Mouse (Mus musculus) embryonic facial prominence, embryonic 15.5 days (tissue): Measurements from ENCODE around the gene Krtap3-3. TPM values are rescaled to one million over a fixed set of nuclear protein-coding genes. Genes with fewer than 3 reads are reported as not detected.

ENCODE experiments used
- ATAC-seq: fragments of 200-750 bp; cut with Nextera tagmentation; 2 replicates; pipeline ENCODE4 v1.8.0; 2017; ENCODE audit warnings: low read depth, moderate TSS enrichment; ENCODE audit not compliant: insufficient number of reproducible peaks, low FRiP score, low TSS enrichment
- H3K27ac ChIP-seq: fragments of 300-500 bp; sonication (generic); replicated peaks from 2 replicates; pipeline ENCODE4 v1.5.1; 2015; ENCODE audit warnings: mild to moderate bottlenecking, inconsistent platforms
- H3K27me3 ChIP-seq: fragments of 300-500 bp; sonication (generic); 2 replicates; pipeline ENCODE4 v1.6.1; 2015; ENCODE audit warnings: inconsistent platforms
- H3K36me3 ChIP-seq: fragments of 300-500 bp; sonication (generic); 2 replicates; pipeline ENCODE4 v1.6.1; 2015; ENCODE audit warnings: mild to moderate bottlenecking, inconsistent platforms
- H3K4me1 ChIP-seq: fragments of 300-500 bp; sonication (generic); 2 replicates; pipeline ENCODE4 v1.6.1; 2015; ENCODE audit warnings: inconsistent platforms
- H3K4me2 ChIP-seq: fragments of 300-500 bp; sonication (generic); replicated peaks from 2 replicates; pipeline ENCODE4 v1.6.1; 2015; ENCODE audit warnings: mild to moderate bottlenecking, inconsistent platforms
- H3K4me3 ChIP-seq: fragments of 300-500 bp; sonication (generic); replicated peaks from 2 replicates; pipeline ENCODE4 v1.5.1; 2015; ENCODE audit warnings: mild to moderate bottlenecking, inconsistent platforms
- H3K9ac ChIP-seq: fragments of 300-500 bp; sonication (generic); 2 replicates; pipeline ENCODE4 v1.6.1; 2015; ENCODE audit warnings: inconsistent platforms
- H3K9me3 ChIP-seq: fragments of 300-500 bp; sonication (generic); replicated peaks from 2 replicates; pipeline ENCODE4 v1.6.1; 2016; ENCODE audit warnings: inconsistent platforms
- WGBS: fragments of 180-500 bp; shearing (Covaris S2); methylation state at CpG from one replicate; pipeline ENCODE4 v1.1.7; 2015; 5-methylcytosine and 5-hydroxymethylcytosine counted together
- polyA plus RNA-seq: library from polyadenylated mRNA; unstranded; fragments of >200 nt; fragmentation: Nextera tagmentation; extraction: Ambion mirVana; gene quantifications from 2 replicates; pipeline ENCODE4 v1.2.1, GENCODE M21; 2015

Gene Krtap3-3
- polyA plus RNA-seq, 1 experiment from 2014 or later = 9.5 TPM

DNA sequence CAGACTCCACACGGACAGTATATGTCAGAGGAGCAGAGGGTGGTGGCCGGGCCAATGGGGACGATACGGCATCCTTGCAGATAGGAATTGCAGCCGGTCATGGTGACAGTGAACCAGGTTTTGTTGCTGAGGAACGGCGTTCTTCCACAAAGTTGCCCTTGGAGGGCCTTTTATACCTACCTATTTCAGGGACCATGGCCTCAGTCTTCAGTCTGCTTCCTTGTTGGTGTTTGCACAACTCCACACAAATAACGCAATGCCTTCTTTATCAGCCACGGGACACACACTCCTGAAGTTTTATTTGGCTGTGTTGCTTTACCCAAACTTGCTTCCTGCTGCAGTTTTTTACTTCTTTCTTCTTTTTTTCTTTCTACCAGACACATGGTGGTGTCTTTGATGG, 8.7 kb upstream of the Krtap3-3 start, which contains the start of gene Gm11939:
TSS of gene Gm11939 (minus strand) at position 101 of the 400 bp plus-strand sequence.
- Histone ChIP-seq H3K4me2 (no peak within 1 kb of the TSS), H3K4me3 (no peak within 1 kb of the TSS), H3K36me3 (no peaks in the 10 kb centered on the region), H3K4me1 (no peaks in the 10 kb centered on the region), H3K27me3 (no peaks in the 10 kb centered on the region), H3K9me3 (no peaks in the 10 kb centered on the region), H3K27ac (no peak within 1 kb of the TSS), H3K9ac (no peak within 1 kb of the TSS)
- ATAC-seq = no peak
- WGBS = 86% methylated on average over 9 of the region's 9 CpGs

DNA sequence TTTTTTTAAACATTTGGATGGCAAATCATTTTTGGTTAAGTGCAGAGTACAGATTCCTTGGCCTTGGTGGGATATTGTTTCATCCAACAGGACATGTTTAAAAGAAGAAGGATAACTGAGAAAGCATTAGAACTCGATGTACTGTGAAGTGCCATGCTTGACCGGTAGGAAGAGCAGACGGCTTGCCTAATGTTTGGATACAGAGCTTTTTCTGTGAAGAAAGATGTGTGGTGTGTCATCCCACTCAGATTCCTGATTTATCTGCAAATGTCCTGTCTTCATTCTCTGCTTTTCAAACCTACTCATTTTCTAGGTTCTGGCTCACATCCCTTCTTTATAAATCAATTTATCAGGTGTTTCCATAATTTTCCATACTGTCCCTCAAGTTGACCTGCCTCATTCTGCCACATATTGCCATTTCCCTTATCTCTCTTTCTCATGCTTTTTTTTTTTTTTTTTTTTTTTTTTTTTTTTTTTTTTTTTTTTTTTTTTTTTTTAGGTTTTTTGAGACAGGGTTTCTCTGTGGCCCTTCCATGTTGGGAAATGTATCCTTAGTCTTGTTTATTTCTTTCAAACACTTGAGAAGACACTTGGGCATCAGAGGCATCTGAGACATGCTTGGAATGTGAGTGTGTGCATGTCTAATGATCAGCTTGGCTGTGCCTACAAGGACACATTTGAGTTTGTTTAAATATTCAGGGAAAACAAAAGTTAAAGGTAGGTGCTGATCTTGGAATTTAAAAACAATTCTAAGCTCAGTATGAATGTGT, 7.5 kb upstream of the Krtap3-3 start:
- no peak for ATAC-seq
- no peak overlapping the region for H3K4me3 ChIP-seq
- WGBS = 76% methylated on average over 3 of the region's 3 CpGs

DNA sequence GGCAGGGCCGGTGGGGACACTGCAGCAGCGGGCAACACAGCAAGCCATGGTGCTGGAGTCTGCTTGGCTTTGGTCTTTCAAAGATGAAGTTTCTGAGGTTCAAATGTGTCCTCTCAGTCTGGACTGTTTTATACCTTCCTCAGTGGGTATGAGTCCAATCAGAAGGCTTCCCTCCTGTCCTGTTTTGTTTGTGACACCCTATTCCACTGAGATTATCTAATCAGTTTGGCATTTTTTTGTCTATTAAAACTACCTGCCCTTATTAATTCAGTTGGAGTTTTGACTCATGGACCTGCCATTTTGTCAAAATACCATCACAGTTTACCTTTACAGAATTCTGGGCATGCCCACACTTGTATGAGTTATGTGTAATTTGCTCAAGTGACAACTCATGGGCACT, 6.1 kb upstream of the Krtap3-3 start, which contains the start of gene Krtap3-2:
TSS of gene Krtap3-2 (minus strand) at position 101 of the 400 bp plus-strand sequence.
- Histone ChIP-seq H3K9me3 (no peaks in the 10 kb centered on the region), H3K4me1 (no peaks in the 10 kb centered on the region), H3K4me2 (no peak within 1 kb of the TSS), H3K27me3 (no peaks in the 10 kb centered on the region), H3K27ac (no peak within 1 kb of the TSS), H3K36me3 (no peaks in the 10 kb centered on the region), H3K9ac (no peak within 1 kb of the TSS), H3K4me3 (no peak within 1 kb of the TSS)
- ATAC-seq = no peak
- WGBS = 79% methylated on average over 2 of the region's 2 CpGs

More for the DNA sequence above, 7.5 kb upstream of the Krtap3-3 start:
- H3K9ac ChIP-seq = no peak overlapping the region
- H3K27me3 ChIP-seq = no peaks in the 10 kb centered on the region
- no peaks in the 10 kb centered on the region for H3K36me3 ChIP-seq
- H3K9me3 ChIP-seq = no peaks in the 10 kb centered on the region
- H3K27ac ChIP-seq = no peak overlapping the region
- no peak overlapping the region for H3K4me2 ChIP-seq
- H3K4me1 ChIP-seq = no peaks in the 10 kb centered on the region

DNA sequence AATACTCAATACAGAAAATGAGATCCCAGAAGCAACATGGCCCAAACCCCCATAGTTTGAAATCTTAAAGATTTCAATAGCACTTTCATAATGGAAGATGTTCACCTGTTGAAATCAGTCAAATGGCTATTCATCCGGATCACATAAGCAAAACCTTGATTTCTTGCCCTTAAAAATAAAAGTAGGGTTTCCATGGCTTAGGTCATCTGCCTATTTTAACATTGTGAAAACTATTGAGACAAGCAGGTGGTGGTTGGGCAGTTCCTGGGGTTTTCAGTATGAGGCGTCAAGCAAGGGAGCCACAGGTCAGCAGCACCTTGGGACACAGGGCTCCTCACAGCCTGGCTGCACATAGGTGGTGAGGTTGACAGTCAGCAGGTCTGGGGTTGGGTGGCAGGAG, 5.5 kb upstream of the Krtap3-3 start:
- Histone ChIP-seq H3K4me2 (no peak overlapping the region), H3K27me3 (no peaks in the 10 kb centered on the region), H3K4me1 (no peaks in the 10 kb centered on the region), H3K4me3 (no peak overlapping the region), H3K27ac (no peak overlapping the region), H3K9me3 (no peaks in the 10 kb centered on the region), H3K9ac (no peak overlapping the region), H3K36me3 (no peaks in the 10 kb centered on the region)
- no peak for ATAC-seq
- WGBS = 87% methylated on average over 2 of the region's 2 CpGs

DNA sequence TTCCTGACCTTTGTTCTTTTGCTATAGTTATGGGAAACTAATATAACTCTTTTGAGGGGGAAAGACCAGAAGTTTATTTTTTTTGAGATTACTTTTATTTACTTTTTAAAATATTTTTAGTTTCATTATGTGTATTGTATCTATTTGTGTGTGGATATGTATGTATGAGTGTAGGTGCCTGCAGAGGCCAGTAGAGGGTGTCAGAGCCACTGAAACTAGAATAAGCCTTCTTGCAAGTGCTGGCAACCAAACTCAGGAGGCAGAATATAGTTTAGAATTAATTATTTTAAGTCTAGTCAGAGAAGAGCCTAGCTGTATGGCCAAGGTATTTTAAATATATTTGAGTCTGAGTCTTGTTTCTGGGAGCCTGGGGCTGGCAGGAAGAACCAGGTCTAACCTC, 2.8 kb downstream of the Krtap3-3 start:
- Histone ChIP-seq H3K27me3 (no peaks in the 10 kb centered on the region), H3K4me1 (no peaks in the 10 kb centered on the region), H3K27ac (no peak overlapping the region), H3K9me3 (no peaks in the 10 kb centered on the region), H3K4me3 (no peak overlapping the region), H3K4me2 (no peak overlapping the region), H3K36me3 (no peaks in the 10 kb centered on the region), H3K9ac (no peak overlapping the region)
- no peak for ATAC-seq

DNA sequence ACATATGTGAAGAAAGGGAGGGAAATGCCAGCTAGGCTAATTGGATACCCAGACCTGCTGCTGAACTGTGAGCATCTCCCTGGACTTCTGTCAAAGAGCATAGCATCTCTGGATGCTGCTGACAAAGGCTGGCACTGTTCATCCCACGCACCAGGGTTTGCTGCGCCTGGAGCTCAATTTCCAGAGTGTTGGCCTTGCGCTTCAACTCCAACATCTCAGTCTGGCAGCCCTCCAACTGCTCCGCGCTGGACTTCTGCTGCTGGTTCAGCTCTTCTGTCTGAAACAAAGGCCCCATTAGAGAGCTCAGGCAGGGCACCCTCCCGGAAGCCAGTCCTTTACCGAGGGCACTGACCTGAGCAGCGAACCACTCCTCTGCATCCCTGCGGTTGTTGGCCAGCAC, 10.9 kb downstream of the Krtap3-3 start:
- ATAC-seq = no peak
- no peaks in the 10 kb centered on the region for H3K36me3 ChIP-seq
- no peaks in the 10 kb centered on the region for H3K9me3 ChIP-seq
- no peaks in the 10 kb centered on the region for H3K4me1 ChIP-seq
- H3K4me2 ChIP-seq = no peak overlapping the region
- no peak overlapping the region for H3K4me3 ChIP-seq
- no peak overlapping the region for H3K27ac ChIP-seq
- H3K9ac ChIP-seq = no peak overlapping the region
- 47% methylated on average over 9 of the region's 9 CpGs for WGBS
- H3K27me3 ChIP-seq = no peaks in the 10 kb centered on the region

DNA sequence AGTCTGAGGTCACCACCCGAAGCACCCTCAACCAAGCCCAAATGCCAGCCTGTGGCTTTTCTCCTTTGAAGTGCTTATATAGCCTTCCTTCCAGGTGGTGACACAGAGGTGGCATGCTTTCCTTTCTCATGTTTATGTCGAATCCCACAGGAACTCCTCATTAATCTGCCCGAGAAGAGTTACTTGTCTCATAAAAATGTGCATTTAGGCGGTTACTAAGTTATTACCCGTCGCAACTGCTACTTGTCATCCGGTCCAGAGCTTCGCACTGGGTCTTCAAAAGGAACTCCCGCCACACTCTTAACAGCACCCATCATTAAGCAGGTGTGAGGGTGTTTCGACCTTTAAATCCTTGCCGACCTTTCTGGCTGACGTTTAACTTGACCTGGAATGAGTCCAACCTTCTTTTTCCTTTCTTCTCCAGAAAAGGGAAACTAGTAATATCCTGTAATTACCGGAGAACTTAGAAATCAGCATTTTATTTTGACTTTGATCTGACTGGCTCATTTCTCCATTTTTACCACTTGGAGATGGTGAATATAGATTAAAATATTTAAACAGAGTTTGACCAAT, 29.3 kb downstream of the Krtap3-3 start, which contains the start of gene Krt39:
TSS of gene Krt39 (minus strand) at position 51 of the 573 bp plus-strand sequence.
- H3K27me3 ChIP-seq = no peaks in the 10 kb centered on the region
- WGBS = 80% methylated on average over 13 of the region's 13 CpGs
- H3K4me1 ChIP-seq = no peaks in the 10 kb centered on the region
- no peak within 1 kb of the TSS for H3K4me2 ChIP-seq
- no peak within 1 kb of the TSS for H3K4me3 ChIP-seq
- ATAC-seq = no peak
- H3K9me3 ChIP-seq = no peaks in the 10 kb centered on the region
- H3K27ac ChIP-seq = no peak within 1 kb of the TSS
- no peak within 1 kb of the TSS for H3K9ac ChIP-seq
- no peaks in the 10 kb centered on the region for H3K36me3 ChIP-seq

DNA sequence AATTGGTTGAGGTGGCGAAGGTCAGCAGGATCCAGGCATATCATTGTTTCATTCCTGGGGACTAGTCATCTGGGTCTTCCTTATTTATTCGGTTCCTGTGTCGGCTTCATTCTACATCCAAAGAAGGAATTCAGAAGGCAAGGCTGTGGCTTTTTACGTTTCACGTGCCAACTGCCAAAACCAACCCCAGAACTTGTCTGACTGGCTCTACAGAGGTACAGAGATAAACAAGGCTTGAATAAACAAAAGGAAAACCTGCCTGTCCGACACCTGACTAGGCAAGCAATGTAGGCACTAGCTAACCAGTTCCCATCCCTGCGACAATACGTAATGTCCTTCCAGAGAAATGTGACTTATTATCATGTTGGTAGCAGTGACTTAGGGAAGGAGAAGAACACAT, 36.6 kb downstream of the Krtap3-3 start:
- Histone ChIP-seq H3K9me3 (no peaks in the 10 kb centered on the region), H3K27ac (no peak overlapping the region), H3K9ac (no peak overlapping the region), H3K4me2 (no peak overlapping the region), H3K4me3 (no peak overlapping the region), H3K36me3 (no peaks in the 10 kb centered on the region), H3K4me1 (no peaks in the 10 kb centered on the region), H3K27me3 (no peaks in the 10 kb centered on the region)
- 75% methylated on average over 8 of the region's 8 CpGs for WGBS
- ATAC-seq = no peak

Other genes starting within 250 kb of the Krtap3-3 start
- 26.1 and 71.3 TPM in 2 replicates for gene Krt25, start 227.9 kb downstream of the Krtap3-3 start, polyA plus RNA-seq
- gene Krt26, start 212.9 kb downstream of the Krtap3-3 start, polyA plus RNA-seq = 1.6 and 1.7 TPM in 2 replicates
- 44.9 and 72.2 TPM in 2 replicates for gene Krt27, start 199.8 kb downstream of the Krtap3-3 start, polyA plus RNA-seq
- gene Krt28, start 176.0 kb downstream of the Krtap3-3 start, polyA plus RNA-seq = 19.5 and 36.8 TPM in 2 replicates
- 506 and 568 TPM in 2 replicates for gene Krt10, start 161.5 kb downstream of the Krtap3-3 start, polyA plus RNA-seq
- 0.24 and 0.88 TPM in 2 replicates for gene Krt12, start 128.6 kb downstream of the Krtap3-3 start, polyA plus RNA-seq
- gene Krt20, start 112.7 kb downstream of the Krtap3-3 start, polyA plus RNA-seq = 0.55 and 0.58 TPM in 2 replicates
- gene Krt23, start 57.7 kb downstream of the Krtap3-3 start, polyA plus RNA-seq = 37.0 and 46.2 TPM in 2 replicates
- 0.16 and 0.35 TPM in 2 replicates for gene Krt39, start 29.5 kb downstream of the Krtap3-3 start, polyA plus RNA-seq
- 0.81 and 1.5 TPM in 2 replicates for gene Krt40, start 7.7 kb downstream of the Krtap3-3 start, polyA plus RNA-seq
- 2.8 and 2.9 TPM in 2 replicates for gene Krtap3-2, start 6.0 kb upstream of the Krtap3-3 start, polyA plus RNA-seq
- gene Gm11939, start 8.6 kb upstream of the Krtap3-3 start, polyA plus RNA-seq = 1.2 TPM in 1 of 2 replicates, not detected in the other
- gene Krtap3-1, start 15.8 kb upstream of the Krtap3-3 start, polyA plus RNA-seq = 5.7 and 13.1 TPM in 2 replicates
- 3.7 and 5.9 TPM in 2 replicates for gene Krtap1-5, start 30.2 kb upstream of the Krtap3-3 start, polyA plus RNA-seq
- 2.0 and 2.2 TPM in 2 replicates for gene Krtap1-4, start 32.8 kb upstream of the Krtap3-3 start, polyA plus RNA-seq
- gene Krtap1-3, start 40.5 kb upstream of the Krtap3-3 start, polyA plus RNA-seq = 1.5 and 2.0 TPM in 2 replicates
- gene Krtap9-3, start 47.2 kb upstream of the Krtap3-3 start, polyA plus RNA-seq = 2.8 and 5.7 TPM in 2 replicates
- gene Gm11938, start 52.4 kb upstream of the Krtap3-3 start, polyA plus RNA-seq = 4.5 and 7.3 TPM in 2 replicates
- gene Gm11937, start 59.3 kb upstream of the Krtap3-3 start, polyA plus RNA-seq = 4.7 and 7.0 TPM in 2 replicates
- 2.0 and 4.2 TPM in 2 replicates for gene Krtap2-4, start 64.0 kb upstream of the Krtap3-3 start, polyA plus RNA-seq
- gene Gm11562, start 69.6 kb upstream of the Krtap3-3 start, polyA plus RNA-seq = 3.9 and 5.1 TPM in 2 replicates
- 1.7 and 2.2 TPM in 2 replicates for gene Krtap4-1, start 77.4 kb upstream of the Krtap3-3 start, polyA plus RNA-seq
- 1.6 and 3.2 TPM in 2 replicates for gene Krtap4-2, start 84.2 kb upstream of the Krtap3-3 start, polyA plus RNA-seq
- gene Krtap4-7, start 93.2 kb upstream of the Krtap3-3 start, polyA plus RNA-seq = 2.0 and 2.3 TPM in 2 replicates
- gene Gm11555, start 99.4 kb upstream of the Krtap3-3 start, polyA plus RNA-seq = 1.2 and 1.8 TPM in 2 replicates
- gene Gm11563, start 108.1 kb upstream of the Krtap3-3 start, polyA plus RNA-seq = 0.77 and 1.0 TPM in 2 replicates
- gene Krtap4-6, start 115.1 kb upstream of the Krtap3-3 start, polyA plus RNA-seq = 1.1 and 1.3 TPM in 2 replicates
- gene Gm14190, start 139.9 kb upstream of the Krtap3-3 start, polyA plus RNA-seq = not detected in 2 replicates
- gene Gm14180, start 183.4 kb upstream of the Krtap3-3 start, polyA plus RNA-seq = not detected in 2 replicates
- gene Gm11595, start 222.0 kb upstream of the Krtap3-3 start, polyA plus RNA-seq = 1.0 and 1.9 TPM in 2 replicates
- 0.98 and 0.99 TPM in 2 replicates for gene Krtap4-8, start 229.8 kb upstream of the Krtap3-3 start, polyA plus RNA-seq
- 1.00 and 1.1 TPM in 2 replicates for gene Krtap4-9, start 234.3 kb upstream of the Krtap3-3 start, polyA plus RNA-seq
- gene Gm11596, start 242.6 kb upstream of the Krtap3-3 start, polyA plus RNA-seq = 0.15 and 0.51 TPM in 2 replicates
- not detected in 2 replicates for gene Gm11569, start 248.1 kb upstream of the Krtap3-3 start, polyA plus RNA-seq